Comparison of ENCODE assay signal across 9 mouse cellular contexts in the genomic region with DNA sequence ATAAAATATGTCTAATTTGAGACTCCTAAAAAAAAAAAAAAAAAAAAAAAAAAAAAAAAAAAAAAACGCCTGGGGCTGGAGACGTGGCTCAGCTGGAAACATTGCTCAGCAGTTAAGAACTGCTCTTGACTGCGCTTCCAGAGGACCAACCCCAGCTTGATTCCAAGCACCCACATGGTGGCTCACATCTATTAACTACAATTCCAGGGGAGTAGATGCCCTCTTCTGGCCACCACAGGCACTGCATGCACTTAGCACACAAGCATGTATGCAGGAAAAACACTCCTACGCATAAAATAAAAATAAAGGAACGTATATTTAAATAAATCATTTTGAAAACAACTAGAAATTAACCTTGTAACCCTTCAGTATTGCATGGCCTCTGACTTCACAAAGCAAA.
DNase-seq lines count a peak whose midpoint lies in the region; ATAC-seq and TF ChIP-seq lines count a peak whose summit lies in the region.
"Had no signal": no experiment of that assay in that cellular context is flagged by ENCODE, and none has a peak within 500 bp of the region (broad histone marks: within the 10 kb centered on the region; RNA-seq: fewer than 3 reads in every experiment).

No protein-coding gene starts in this region.

- H3K36me3 ChIP-seq in lung, postnatal 0 days (ENCODE audit: insufficient read depth, low read length), result no peaks in the 10 kb centered on the region
- H3K36me3 ChIP-seq: midbrain, embryonic 13.5 days had no signal

- TF ChIP-seq POLR2A in cerebellum, adult 2 months (IDR thresholded peaks at IDR 0.05; ENCODE audit: borderline replicate concordance, insufficient read depth, low read length), result no peak

- no peak overlapping the region for H3K4me3 ChIP-seq in cerebellum, adult 2 months (replicated peaks; ENCODE audit: insufficient read depth, low read depth, low read length)
- H3K4me3 ChIP-seq in lung, postnatal 0 days (ENCODE audit: low read depth, low read length), result no peak overlapping the region
- H3K4me3 ChIP-seq: midbrain, embryonic 13.5 days had no signal

- peak; percentile 26; the same call in 1 of the 2 replicates for TF ChIP-seq CTCF in cerebellum, adult 2 months (IDR thresholded peaks at IDR 0.05; ENCODE audit: borderline replicate concordance, insufficient read depth, low read depth, low read length)
- TF ChIP-seq CTCF in lung, postnatal 0 days (IDR thresholded peaks at IDR 0.05), result peak; percentile 61

- H3K4me1 ChIP-seq in cerebellum, adult 2 months (ENCODE audit: control insufficient read depth, insufficient read depth, low read length), result no peaks in the 10 kb centered on the region
- no peaks in the 10 kb centered on the region for H3K4me1 ChIP-seq in lung, postnatal 0 days (ENCODE audit: insufficient read depth, low read depth, low read length)
- H3K4me1 ChIP-seq: midbrain, embryonic 13.5 days had no signal

- no peak for TF ChIP-seq EP300 in lung, postnatal 0 days (IDR thresholded peaks at IDR 0.05)

- H3K27me3 ChIP-seq in cerebellum, adult 2 months (ENCODE audit: control insufficient read depth, insufficient read depth, low read length), result no peaks in the 10 kb centered on the region
- H3K27me3 ChIP-seq in lung, postnatal 0 days (replicated peaks; ENCODE audit: insufficient read depth, low read length), result no peaks in the 10 kb centered on the region
- H3K27me3 ChIP-seq: midbrain, embryonic 13.5 days had no signal

- H3K9me3 ChIP-seq in lung, postnatal 0 days (ENCODE audit: low read length), result no peaks in the 10 kb centered on the region
- H3K9me3 ChIP-seq: midbrain, embryonic 13.5 days had no signal

- H3K4me2 ChIP-seq in lung, postnatal 0 days (replicated peaks; ENCODE audit: low read depth, low read length), result no peak overlapping the region
- H3K4me2 ChIP-seq: midbrain, embryonic 13.5 days had no signal

- DNase-seq in cerebellum, adult 2 months, result no peak
- DNase-seq in cerebellum, postnatal 4 days (ENCODE audit: low spot score in 2 of 2), result no peak
- DNase-seq in lung, postnatal 0 days (ENCODE audit: low spot score), result peak; percentile 5
- no peak for DNase-seq in lung, postnatal 14 days
- DNase-seq in thymus, postnatal 14 days, result peak; percentile 31
- DNase-seq in spleen, adult 12 weeks (ENCODE audit: low spot score), result no peak
- DNase-seq in right cerebral cortex, adult 18-20 months, result no peak

- H3K27ac ChIP-seq in cerebellum, adult 2 months (ENCODE audit: insufficient read depth, low read length), result no peak overlapping the region
- H3K27ac ChIP-seq in lung, postnatal 0 days (ENCODE audit: low read length), result no peak overlapping the region
- H3K27ac ChIP-seq: midbrain, embryonic 13.5 days had no signal

- H3K9ac ChIP-seq in lung, postnatal 0 days (replicated peaks; ENCODE audit: low read depth), result no peak overlapping the region
- H3K9ac ChIP-seq: midbrain, embryonic 13.5 days had no signal

- 80% methylated on average over 5 of the region's 5 CpGs for WGBS in cerebellum, adult 2 months
- 80% methylated on average over 5 of the region's 5 CpGs for WGBS in lung, postnatal 0 days

- ATAC-seq in lung, postnatal 0 days, result no peak
- ATAC-seq in erythroblast, adult 5-6 weeks (replicated peaks; ENCODE audit: low FRiP score, poor library complexity, severe bottlenecking), result peak; percentile 69; the same call in 1 of the 2 replicates
- ATAC-seq: midbrain, embryonic 13.5 days had no signal

Comparison
In these comparisons a context has a peak if more than half of its experiments do, and no peak if none do; other contexts are left out.
1. DNase-seq: peak in lung, postnatal 0 days (single experiment) and thymus, postnatal 14 days (single experiment); none in cerebellum, adult 2 months (0 of 2), cerebellum, postnatal 4 days (0 of 2), lung, postnatal 14 days (single experiment), spleen, adult 12 weeks (single experiment) and right cerebral cortex, adult 18-20 months (single experiment).